Mouse (Mus musculus) lung, postnatal 10 days (tissue): ENCODE results near the gene Serpina3j.
"Not testable (repeated sequence)": the region's sequence is repeated elsewhere in the genome, so short reads cannot be mapped to it uniquely, and the experiment has no call there.

Experiments
- DNase-seq: peaks from one replicate; pipeline ENCODE4 v3.0.0; 2021

Serpina3j gene

GRCm38 (mm10) chr12:104314253-104314652 is at the start of gene Serpina3j:
Serpina3j (plus strand) TSS chr12:104314553.
- DNase-seq: no peak

GRCm38 (mm10) chr12:104266374-104266773 is 48.0 kb upstream of the Serpina3j start:
- no peak for DNase-seq

GRCm38 (mm10) chr12:104278216-104279055 is 35.9 kb upstream of the Serpina3j start:
- no peak for DNase-seq

- no peak for DNase-seq
Measured at GRCm38 (mm10) chr12:104279056-104279435, 35.3 kb upstream of the Serpina3j start.

GRCm38 (mm10) chr12:104283380-104283779 is 31.0 kb upstream of the Serpina3j start:
- no peak for DNase-seq

- no peak for DNase-seq
Measured at GRCm38 (mm10) chr12:104288336-104288735, 26.0 kb upstream of the Serpina3j start.

GRCm38 (mm10) chr12:104289872-104290271 is 24.5 kb upstream of the Serpina3j start:
- DNase-seq: no peak

- DNase-seq: no peak
Measured at GRCm38 (mm10) chr12:104293963-104294362, 20.4 kb upstream of the Serpina3j start.

- no peak for DNase-seq
Measured at GRCm38 (mm10) chr12:104298049-104298448, 16.3 kb upstream of the Serpina3j start.

- no peak for DNase-seq
Measured at GRCm38 (mm10) chr12:104305991-104306390, 8.4 kb upstream of the Serpina3j start.

GRCm38 (mm10) chr12:104322454-104322853 is 8.1 kb downstream of the Serpina3j start:
- DNase-seq: no peak

- DNase-seq: no peak
Measured at GRCm38 (mm10) chr12:104331701-104332100, 17.3 kb downstream of the Serpina3j start.

GRCm38 (mm10) chr12:104336873-104337272 is 22.5 kb downstream of the Serpina3j start:
- not testable (repeated sequence) for DNase-seq

- DNase-seq: not testable (repeated sequence)
Measured at GRCm38 (mm10) chr12:104338226-104338625, 23.9 kb downstream of the Serpina3j start, which contains the start of the genes Serpina3k and Serpina3m. Serpina3k (plus strand) TSS chr12:104338486. Serpina3m (plus strand) TSS chr12:104338486.

- DNase-seq: no peak
Measured at GRCm38 (mm10) chr12:104338705-104339104, 24.4 kb downstream of the Serpina3j start.

GRCm38 (mm10) chr12:104342489-104342888 is 28.1 kb downstream of the Serpina3j start:
- not testable (repeated sequence) for DNase-seq

- DNase-seq: no peak
Measured at GRCm38 (mm10) chr12:104345181-104345580, 30.8 kb downstream of the Serpina3j start.

GRCm38 (mm10) chr12:104345707-104346106 is 31.4 kb downstream of the Serpina3j start:
- DNase-seq: no peak

- DNase-seq: no peak
Measured at GRCm38 (mm10) chr12:104347091-104347490, 32.7 kb downstream of the Serpina3j start.

GRCm38 (mm10) chr12:104351812-104352211 is 37.5 kb downstream of the Serpina3j start:
- peak; percentile 50 for DNase-seq

- no peak for DNase-seq
Measured at GRCm38 (mm10) chr12:104356006-104356405, 41.7 kb downstream of the Serpina3j start.

- no peak for DNase-seq
Measured at GRCm38 (mm10) chr12:104369986-104370385, 55.6 kb downstream of the Serpina3j start.
